Mouse (Mus musculus) right cerebral cortex, postnatal 25 days (tissue): Measurements from ENCODE around the gene Tas2r109.
"Not testable (repeated sequence)": the region's sequence is repeated elsewhere in the genome, so short reads cannot be mapped to it uniquely, and the experiment has no call there.

Source experiments
- DNase-seq: peaks from one replicate; pipeline ENCODE4 v3.0.0; 2022

Gene Tas2r109

DNA sequence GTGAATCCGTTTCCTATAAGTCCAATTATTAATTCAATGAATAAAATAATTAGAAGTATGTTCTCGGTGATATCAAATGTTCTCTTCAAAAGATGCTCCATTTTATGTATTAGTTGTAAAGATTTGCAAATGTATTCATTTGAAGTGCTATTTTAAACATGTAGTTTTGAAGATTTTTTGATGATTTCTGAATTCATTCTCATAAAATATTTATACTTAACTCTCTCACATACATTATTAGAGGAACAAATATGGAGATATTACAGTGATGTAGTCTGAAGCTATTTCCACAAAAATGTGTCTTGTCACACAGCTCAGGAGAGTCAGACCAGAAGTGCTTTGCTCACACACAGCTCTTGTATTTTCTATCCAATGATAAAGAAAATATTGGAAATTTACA is at the start of gene Tas2r109:
Gene Tas2r109, minus strand, starts transcription at position 101 of the 400 bp plus-strand sequence.
- DNase-seq = no peak

GRCm38 (mm10) chr6:132957819-132958218 is 22.9 kb downstream of the Tas2r109 start, which contains the start of gene Tas2r131:
Tas2r131 (minus strand) TSS chr6:132957919.
- DNase-seq = no peak

GRCm38 (mm10) chr6:132950802-132951201 is 30.0 kb downstream of the Tas2r109 start, which contains the start of gene Tas2r129:
Tas2r129 (plus strand) TSS chr6:132951102.
- DNase-seq = no peak

GRCm38 (mm10) chr6:132941376-132941775 is 39.4 kb downstream of the Tas2r109 start:
- not testable (repeated sequence) for DNase-seq
